Comparison of ENCODE assay signal across 7 mouse cellular contexts in genomic region chr3:95133680-95134101, GRCm38 (mm10). TPM values are rescaled to one million over a fixed set of nuclear protein-coding genes. Genes with fewer than 3 reads are reported as not detected.
DNase-seq lines count a peak whose midpoint lies in the region; ATAC-seq lines count a peak whose summit lies in the region.

TSS of gene Scnm1 (minus strand) at chr3:95134011.
TSS of gene Lysmd1 (plus strand) at chr3:95134088.

- peak within 1 kb of the TSS; percentile 59 for H3K4me3 ChIP-seq in intestine, embryonic 15.5 days (replicated peaks)
- H3K4me3 ChIP-seq in midbrain, embryonic 10.5 days, result peak within 1 kb of the TSS; percentile 74

- under 1% methylated on average over 20 of the region's 20 CpGs for WGBS in intestine, embryonic 15.5 days
- under 1% methylated on average over 20 of the region's 20 CpGs for WGBS in midbrain, embryonic 10.5 days

- H3K9me3 ChIP-seq in intestine, embryonic 15.5 days, result no peaks in the 10 kb centered on the region
- no peaks in the 10 kb centered on the region for H3K9me3 ChIP-seq in midbrain, embryonic 10.5 days (replicated peaks)

- H3K27me3 ChIP-seq in intestine, embryonic 15.5 days (replicated peaks), result no peaks in the 10 kb centered on the region
- H3K27me3 ChIP-seq in midbrain, embryonic 10.5 days (ENCODE audit: low read depth, poor library complexity, severe bottlenecking), result no peaks in the 10 kb centered on the region

- peak; percentile 93 for DNase-seq in adrenal gland, adult 8-10 months
- DNase-seq in embryo, embryonic 11.5 days (ENCODE audit: low read depth, low spot score), result peak; percentile 86
- peak; percentile 85 to 86 for DNase-seq in gastrocnemius, postnatal 36 days
- peak; percentile 88 to 98 for DNase-seq in left cerebral cortex, postnatal 25 days (ENCODE audit: low spot score in 2 of 2)
- peak; percentile 89 for DNase-seq in midbrain, embryonic 10.5 days (ENCODE audit: low spot score)
- DNase-seq in right cerebral cortex, postnatal 4 days, result peak; percentile 78

- H3K9ac ChIP-seq in intestine, embryonic 15.5 days, result peak within 1 kb of the TSS; percentile 67

- H3K27ac ChIP-seq in intestine, embryonic 15.5 days, result peak within 1 kb of the TSS; percentile 63
- H3K27ac ChIP-seq in midbrain, embryonic 10.5 days (replicated peaks), result peak within 1 kb of the TSS; percentile 89

- peaks cover 4% of the 10 kb centered on the region for H3K36me3 ChIP-seq in intestine, embryonic 15.5 days
- H3K36me3 ChIP-seq in midbrain, embryonic 10.5 days, result peaks cover 43% of the 10 kb centered on the region

- intact Hi-C loops in gastrocnemius, postnatal 36 days (cut with DNase I), result no loop called here
- intact Hi-C loops in left cerebral cortex, postnatal 25 days (cut with DNase I), result loop anchor here (2.0 kb wide), 1 partner anchor 23 kb away; the partner anchor contains the start of gene Vps72

- peak; percentile 95 for ATAC-seq in intestine, embryonic 15.5 days

- H3K4me1 ChIP-seq in intestine, embryonic 15.5 days (replicated peaks), result 0 out of 2 replicates have a peak, but pooled peaks cover 8% of the 10 kb centered on the region
- H3K4me1 ChIP-seq in midbrain, embryonic 10.5 days, result peaks cover 26% of the 10 kb centered on the region

- peak within 1 kb of the TSS; percentile 69 for H3K4me2 ChIP-seq in intestine, embryonic 15.5 days (replicated peaks)

RNA-seq across cellular contexts. Expression of gene Scnm1, which starts in this region (rescaled TPM):
- total RNA-seq in adrenal gland, adult 8-10 months (2022), result 10 to 100 TPM; 30.8 to 58.2 (median 43.5) TPM
- 10 to 100 TPM; 21.7 to 27.3 TPM for total RNA-seq in gastrocnemius, postnatal 36 days (2021)
- 57.0 and 62.3 TPM in 2 replicates for polyA plus RNA-seq in intestine, embryonic 15.5 days (2015; fragmentation: Nextera tagmentation; extraction: Ambion mirVana)
- 10 to 100 TPM; 42.1 to 46.2 TPM for total RNA-seq in left cerebral cortex, postnatal 25 days (2021)
- polyA plus RNA-seq in midbrain, embryonic 10.5 days (2016; fragmentation: Nextera tagmentation; extraction: Ambion mirVana), result 79.5 and 88.6 TPM in 2 replicates

RNA-seq across cellular contexts. Expression of gene Lysmd1, which starts in this region (rescaled TPM):
- total RNA-seq in adrenal gland, adult 8-10 months (2022), result 10 to 100 TPM in 3 of 4 experiments, 1 to 10 TPM in 1; 8.4 to 11.4 (median 10.4) TPM
- total RNA-seq in gastrocnemius, postnatal 36 days (2021), result 1 to 10 TPM; 6.4 to 8.2 TPM
- polyA plus RNA-seq in intestine, embryonic 15.5 days (2015; fragmentation: Nextera tagmentation; extraction: Ambion mirVana), result 10.3 and 10.7 TPM in 2 replicates
- total RNA-seq in left cerebral cortex, postnatal 25 days (2021), result 10 to 100 TPM; 16.8 to 18.1 TPM
- 13.5 and 17.0 TPM in 2 replicates for polyA plus RNA-seq in midbrain, embryonic 10.5 days (2016; fragmentation: Nextera tagmentation; extraction: Ambion mirVana)

Comparison
In these comparisons a context has a peak if more than half of its experiments do, and no peak if none do; other contexts are left out.
1. Peak in every context shown above with its lines: DNase-seq, ATAC-seq, H3K4me3 ChIP-seq and H3K27ac ChIP-seq.